Mouse (Mus musculus): ENCODE measurements at regions not wholly inside any gene's neighbourhood (a gene's known extent, or its start where the extent isn't known, plus 50 kb on each side); places are given as distances from the start of the nearest gene placed in this dataset.

GRCm38 (mm10) chr15:45016741-45017140 is 4882.6 kb downstream of the 9330182O14Rik start:
- peak in 1 of 2 experiments; percentile 82 for DNase-seq (ENCODE audit: low spot score in 2 of 2)

GRCm38 (mm10) chr15:45018086-45018485 is 4883.9 kb downstream of the 9330182O14Rik start:
- peak in 1 of 2 experiments; percentile 47 for DNase-seq (ENCODE audit: low spot score in 2 of 2)

GRCm38 (mm10) chr15:45021790-45022189 is 4887.6 kb downstream of the 9330182O14Rik start:
- peak in 1 of 2 experiments; percentile 56 for DNase-seq (ENCODE audit: low spot score in 2 of 2)
